ENCODE assay signal across 8 mouse cellular contexts in the genomic region with DNA sequence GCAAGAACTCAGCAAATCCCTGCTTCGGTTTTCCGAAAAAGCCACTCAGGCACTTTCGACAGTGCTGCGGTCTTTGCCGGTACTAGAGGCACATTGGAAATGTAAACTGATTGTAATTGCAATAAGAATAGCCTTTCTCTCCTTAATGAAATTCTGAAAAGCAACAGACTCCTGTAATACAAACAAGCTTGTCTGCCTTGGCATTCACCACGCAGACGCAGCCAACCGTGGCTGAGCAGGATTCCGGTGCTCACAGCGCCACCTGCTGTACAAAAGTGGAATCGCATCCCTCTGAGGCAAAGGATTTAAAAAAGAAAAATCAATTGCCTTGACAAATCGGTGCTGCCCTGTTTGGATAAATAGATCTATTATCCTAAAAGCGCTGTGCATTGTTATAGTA.
DNase-seq lines count a peak whose midpoint lies in the region; ATAC-seq lines count a peak whose summit lies in the region.

No protein-coding gene starts in this region.

- peak overlapping the region; percentile 51 for H3K4me3 ChIP-seq in intestine, embryonic 16.5 days (ENCODE audit: low read length)

- WGBS in intestine, embryonic 16.5 days, result 3% methylated on average over 13 of the region's 13 CpGs

- peak overlapping the region; percentile 67 for H3K4me2 ChIP-seq in intestine, embryonic 16.5 days (ENCODE audit: low read depth, low read length)

- DNase-seq in adrenal gland, adult 2 months, result peak; percentile 86
- DNase-seq in embryo, embryonic 11.5 days (ENCODE audit: low read depth, low spot score), result peak; percentile 73
- DNase-seq in gonadal fat pad, adult 2 months (ENCODE audit: low read depth), result peak; percentile 10
- DNase-seq in left cerebral cortex, postnatal 25 days (ENCODE audit: low spot score in 2 of 2), result peak; percentile 92 to 93
- DNase-seq in mesoderm, embryonic 11.5 days (ENCODE audit: low read depth, low spot score), result peak; percentile 91
- DNase-seq in right cerebral cortex, postnatal 25 days, result peak; percentile 84
- DNase-seq in urinary bladder, postnatal 36 days (ENCODE audit: low spot score in 2 of 2), result peak; percentile 80 to 85

- H3K27me3 ChIP-seq in intestine, embryonic 16.5 days (replicated peaks; ENCODE audit: control insufficient read depth, insufficient read depth, low read length), result no peaks in the 10 kb centered on the region

- H3K9ac ChIP-seq in intestine, embryonic 16.5 days (ENCODE audit: low read depth, low read length), result peak overlapping the region; percentile 55; the same call in 1 of the 2 replicates

- H3K36me3 ChIP-seq in intestine, embryonic 16.5 days (ENCODE audit: control insufficient read depth, insufficient read depth, low read length), result no peaks in the 10 kb centered on the region

- peaks cover 6% of the 10 kb centered on the region for H3K4me1 ChIP-seq in intestine, embryonic 16.5 days (ENCODE audit: control insufficient read depth, insufficient read depth, low read length)

- intact Hi-C loops in left cerebral cortex, postnatal 25 days (cut with DNase I), result loop anchor here (1.0 to 5.0 kb wide), 2 partner anchors 61 to 193 kb away; no protein-coding TSS in a partner anchor

- ATAC-seq in intestine, embryonic 16.5 days, result peak; percentile 68

- H3K27ac ChIP-seq in intestine, embryonic 16.5 days (ENCODE audit: low read length), result no peak overlapping the region

- no peaks in the 10 kb centered on the region for H3K9me3 ChIP-seq in intestine, embryonic 16.5 days (ENCODE audit: control insufficient read depth, low read length)

Comparison
In these comparisons a context has a peak if more than half of its experiments do, and no peak if none do; other contexts are left out.
1. DNase-seq: peak in every context shown above with its lines; median percentile 92 in left cerebral cortex, postnatal 25 days; 91 in mesoderm, embryonic 11.5 days; 86 in adrenal gland, adult 2 months; 84 in right cerebral cortex, postnatal 25 days; 82 in urinary bladder, postnatal 36 days; 73 in embryo, embryonic 11.5 days; 10 in gonadal fat pad, adult 2 months.